Mouse (Mus musculus) regulatory T cell (primary cell): ENCODE measurements around the gene Rasa4.
"Not testable (repeated sequence)": the region's sequence is repeated elsewhere in the genome, so short reads cannot be mapped to it uniquely, and the experiment has no call there.

Source experiments
- in situ Hi-C: fragments of 300-600 bp; cut with MboI, MseI; formaldehyde crosslinking; loops from one replicate; pipeline ENCODE4 v1.15.1; 2025; ENCODE audit warnings: high pct_unique_total_duplicates

Gene Rasa4

DNA sequence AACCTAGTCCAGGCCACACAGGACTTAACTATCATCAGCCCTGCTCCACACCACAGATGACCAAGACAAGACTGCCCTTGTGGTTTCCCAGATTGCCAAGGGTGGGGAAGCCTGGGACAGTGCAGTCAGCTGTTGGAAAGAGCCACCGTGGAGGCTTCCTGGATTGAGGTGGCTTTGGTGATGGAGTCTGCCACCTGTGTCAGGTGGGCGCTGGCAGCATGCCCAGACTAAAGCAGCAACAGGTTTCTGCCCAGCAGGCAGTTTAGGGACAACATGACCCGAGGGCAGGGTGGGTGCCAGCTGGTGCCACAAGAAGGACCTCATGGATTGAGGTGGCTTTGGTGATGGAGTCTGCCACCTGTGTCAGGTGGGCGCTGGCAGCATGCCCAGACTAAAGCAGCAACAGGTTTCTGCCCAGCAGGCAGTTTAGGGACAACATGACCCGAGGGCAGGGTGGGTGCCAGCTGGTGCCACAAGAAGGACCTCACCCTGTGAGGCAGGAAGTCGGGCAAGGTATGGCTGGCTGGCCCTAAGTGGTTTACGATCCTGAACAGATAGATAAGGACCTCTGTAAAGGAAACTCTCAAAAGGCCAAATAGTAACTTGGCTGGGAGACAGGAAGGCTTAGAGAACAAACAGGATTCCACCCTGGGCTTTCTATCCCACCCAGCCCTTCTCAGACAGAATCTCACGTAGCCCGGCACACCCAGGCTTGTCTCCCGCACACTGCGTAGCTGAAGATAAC lies 17.1 kb upstream of the Rasa4 start:
- in situ Hi-C loops = not testable (repeated sequence)

- in situ Hi-C loops = no loop called here
These were observed 14.3 kb upstream of the Rasa4 start for GRCm38 (mm10) chr5:136069411-136069810.

DNA sequence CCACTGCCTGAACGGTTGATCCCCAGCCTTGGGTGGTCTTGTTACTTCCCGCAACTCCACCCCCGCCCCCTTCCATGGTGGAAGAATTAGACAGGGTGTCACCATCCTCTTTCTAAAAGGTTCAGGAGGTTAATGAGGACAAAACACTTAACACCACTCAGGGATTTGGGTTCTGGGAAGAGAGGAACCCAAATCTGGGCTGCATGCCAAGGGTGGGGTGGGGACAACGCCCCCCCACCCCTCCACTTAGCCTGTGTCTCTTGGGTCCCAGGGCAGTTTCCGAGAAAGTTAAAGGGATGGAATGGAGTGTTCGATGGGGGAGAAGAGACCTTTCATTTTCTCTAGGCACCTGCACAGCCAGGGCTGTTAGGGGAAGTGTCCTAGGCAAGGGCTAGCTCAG lies 10.7 kb upstream of the Rasa4 start:
- in situ Hi-C loops = no loop called here

DNA sequence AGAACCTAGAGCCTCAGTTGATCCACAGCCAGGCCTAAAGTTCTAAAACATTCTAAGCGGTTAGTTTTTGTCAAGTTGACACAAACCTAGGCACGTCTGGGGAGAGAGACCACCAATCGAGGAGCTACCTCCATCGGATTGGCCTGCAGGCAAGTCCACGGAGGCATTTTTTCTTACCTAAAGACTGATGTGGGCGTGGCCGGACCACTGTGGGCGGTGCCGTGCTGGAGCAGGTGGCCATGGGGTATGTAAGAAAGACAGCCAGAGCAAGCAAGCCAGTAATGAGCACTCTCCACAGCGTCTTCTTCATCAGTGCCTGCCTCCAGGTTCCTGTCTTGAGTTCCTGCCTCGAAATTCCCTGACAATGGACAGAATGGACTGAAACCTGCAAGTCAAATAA lies 10.2 kb upstream of the Rasa4 start:
- in situ Hi-C loops = no loop called here

DNA sequence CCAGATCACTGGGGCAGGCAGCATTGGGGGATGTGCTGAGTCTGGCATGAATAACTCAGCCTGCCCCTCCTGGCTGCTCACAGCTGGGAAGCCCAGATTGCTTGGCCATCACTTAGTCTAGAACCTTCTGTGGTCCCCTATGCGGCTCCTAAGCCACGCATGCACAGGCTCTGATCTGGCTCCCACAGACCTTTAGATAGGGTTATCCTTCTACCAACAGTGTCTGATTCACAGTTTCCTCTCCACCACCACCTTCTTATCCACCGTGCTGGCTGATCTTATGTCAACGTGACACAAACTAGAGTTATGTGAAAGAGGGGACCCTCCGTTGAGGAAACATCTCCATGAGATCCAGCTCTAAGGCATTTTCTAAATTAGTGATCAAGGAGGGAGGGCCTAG lies 8.6 kb upstream of the Rasa4 start:
- in situ Hi-C loops = no loop called here

DNA sequence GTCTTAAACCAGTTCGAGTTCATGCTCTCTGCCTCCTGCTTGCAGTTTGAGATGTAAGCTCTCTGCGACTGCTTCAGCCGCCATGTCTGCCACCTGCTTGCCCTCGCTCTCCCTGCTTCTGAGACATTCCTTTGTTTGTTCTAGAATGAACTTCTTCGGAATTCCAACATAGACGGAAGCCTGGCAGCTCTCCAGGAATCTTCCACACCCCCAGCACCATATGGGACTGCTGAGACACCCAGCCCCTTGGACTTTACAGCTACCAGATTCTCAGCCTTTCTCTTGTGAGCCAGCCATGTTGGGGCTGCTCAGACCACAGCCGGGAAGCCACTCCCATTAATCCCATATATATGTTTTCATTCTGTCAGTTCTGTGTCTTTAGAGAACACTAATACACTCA lies 7.4 kb upstream of the Rasa4 start:
- in situ Hi-C loops = no loop called here

- in situ Hi-C loops = no loop called here
These were observed 6.6 kb upstream of the Rasa4 start for GRCm38 (mm10) chr5:136077001-136077550.

- in situ Hi-C loops = no loop called here
These were observed 5.6 kb upstream of the Rasa4 start for GRCm38 (mm10) chr5:136078136-136078535.

- in situ Hi-C loops = no loop called here
These were observed 1.4 kb upstream of the Rasa4 start for GRCm38 (mm10) chr5:136082345-136082744.

DNA sequence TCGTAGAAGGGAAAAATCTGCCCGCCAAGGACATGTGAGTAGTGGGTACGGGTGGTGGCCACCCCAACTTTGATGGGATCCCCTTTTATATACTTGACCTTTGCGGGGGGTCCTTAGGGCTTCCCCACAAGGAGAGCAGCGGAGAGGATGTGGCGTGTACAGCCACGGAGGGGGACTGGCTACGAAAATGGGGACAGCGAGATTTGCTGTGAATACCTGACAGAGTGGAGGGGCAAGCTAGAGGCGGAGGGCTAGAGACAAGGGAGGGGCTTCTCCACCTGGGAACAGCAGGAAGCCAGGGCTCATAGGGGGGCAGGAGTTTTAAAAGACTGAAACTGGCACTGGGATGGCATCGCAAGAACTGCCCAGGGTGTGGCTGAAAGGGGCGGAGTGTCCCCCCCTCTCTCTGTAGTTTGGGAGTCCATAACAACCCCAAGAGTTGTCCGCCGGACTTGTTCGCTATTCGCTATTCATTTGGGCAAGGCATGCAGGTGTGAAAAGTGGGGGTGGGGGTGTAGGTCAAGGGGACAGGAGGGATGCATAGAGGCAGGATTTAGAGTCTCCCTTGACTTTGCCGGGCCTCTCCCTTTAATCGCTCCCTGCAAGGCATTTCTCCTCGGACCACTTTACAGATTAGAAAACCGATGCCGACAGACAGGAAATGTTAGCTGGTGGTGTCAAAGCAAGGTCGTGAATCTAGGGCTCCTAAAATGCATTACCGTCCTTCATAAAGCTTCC lies 597 bp downstream of the Rasa4 start:
- in situ Hi-C loops = no loop called here

- in situ Hi-C loops = no loop called here
These were observed 1.4 kb downstream of the Rasa4 start for GRCm38 (mm10) chr5:136084891-136085651.

DNA sequence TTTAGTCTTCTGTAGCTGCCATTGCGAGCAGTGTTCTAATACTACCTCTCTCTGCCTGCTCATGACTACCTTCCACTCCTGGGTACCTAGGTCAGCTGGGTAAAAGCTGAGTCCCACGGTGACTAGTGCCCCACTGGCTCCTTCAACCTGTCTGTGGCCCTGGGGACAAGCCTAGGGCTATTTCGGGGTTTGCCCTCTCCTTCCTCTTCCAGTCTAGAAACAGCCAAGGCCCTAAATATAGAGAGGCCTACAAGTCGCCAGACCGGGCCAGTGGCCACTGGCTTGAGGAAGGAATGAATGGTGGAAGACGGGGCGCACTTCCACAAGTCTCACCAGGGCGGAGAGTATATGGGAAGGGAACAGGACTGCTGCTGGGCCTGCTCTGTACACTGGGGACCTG lies 2.6 kb downstream of the Rasa4 start:
- in situ Hi-C loops = no loop called here

DNA sequence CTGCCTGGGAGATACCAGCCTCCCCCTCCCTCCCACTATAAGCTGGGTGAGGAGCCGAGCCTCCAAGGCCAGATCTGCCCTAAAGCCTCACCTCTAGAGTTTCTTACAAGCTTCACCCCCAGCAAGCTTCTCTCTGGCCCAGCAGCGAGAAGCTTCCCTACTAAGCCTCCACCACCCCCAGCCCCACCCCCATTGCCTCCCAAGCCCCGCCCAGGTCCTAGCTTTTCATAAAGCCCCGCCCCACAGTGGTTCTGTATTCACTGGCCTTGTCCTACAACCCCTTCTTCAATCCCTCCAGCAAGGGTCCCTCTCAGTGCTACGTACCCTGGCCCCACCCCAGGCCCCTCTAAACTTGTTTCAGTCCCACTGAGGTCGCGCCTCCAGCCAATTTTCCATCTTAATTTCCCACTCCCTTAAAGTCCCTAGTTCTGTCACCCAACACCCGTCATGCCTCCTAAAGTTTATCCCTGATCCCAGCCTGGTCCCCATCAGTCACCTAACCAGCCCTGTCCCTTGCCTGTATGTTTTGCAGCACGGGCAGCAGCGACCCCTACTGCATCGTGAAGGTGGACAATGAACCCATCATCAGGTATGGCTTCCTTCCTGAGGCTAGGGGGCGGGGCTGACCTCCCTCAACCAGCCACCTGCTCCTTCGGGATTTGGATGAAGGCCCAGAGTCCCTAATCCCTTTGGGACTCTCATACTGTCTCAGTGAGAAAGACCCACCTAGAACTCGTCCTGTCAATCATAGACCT lies 5.3 kb downstream of the Rasa4 start:
- in situ Hi-C loops = no loop called here

DNA sequence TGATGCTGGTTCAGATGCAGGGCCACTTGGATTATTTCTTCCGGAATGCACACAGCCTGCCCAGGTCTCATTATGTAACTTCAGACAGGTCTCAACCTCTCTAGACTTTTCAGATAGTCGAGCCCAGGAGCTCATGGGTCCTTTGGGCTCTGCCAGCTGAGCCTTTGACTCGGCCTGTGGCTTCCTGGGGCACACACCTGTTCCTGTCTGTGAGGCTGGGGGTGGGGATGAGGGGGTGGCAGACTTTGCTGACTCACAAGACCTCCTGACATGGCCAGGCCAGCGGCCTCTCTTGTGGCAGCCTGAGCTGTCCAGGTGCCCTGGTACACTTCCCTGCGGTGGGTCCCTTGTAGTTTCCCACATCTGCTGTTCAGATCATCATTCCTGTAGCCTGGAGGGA lies 8.2 kb downstream of the Rasa4 start:
- in situ Hi-C loops = no loop called here

DNA sequence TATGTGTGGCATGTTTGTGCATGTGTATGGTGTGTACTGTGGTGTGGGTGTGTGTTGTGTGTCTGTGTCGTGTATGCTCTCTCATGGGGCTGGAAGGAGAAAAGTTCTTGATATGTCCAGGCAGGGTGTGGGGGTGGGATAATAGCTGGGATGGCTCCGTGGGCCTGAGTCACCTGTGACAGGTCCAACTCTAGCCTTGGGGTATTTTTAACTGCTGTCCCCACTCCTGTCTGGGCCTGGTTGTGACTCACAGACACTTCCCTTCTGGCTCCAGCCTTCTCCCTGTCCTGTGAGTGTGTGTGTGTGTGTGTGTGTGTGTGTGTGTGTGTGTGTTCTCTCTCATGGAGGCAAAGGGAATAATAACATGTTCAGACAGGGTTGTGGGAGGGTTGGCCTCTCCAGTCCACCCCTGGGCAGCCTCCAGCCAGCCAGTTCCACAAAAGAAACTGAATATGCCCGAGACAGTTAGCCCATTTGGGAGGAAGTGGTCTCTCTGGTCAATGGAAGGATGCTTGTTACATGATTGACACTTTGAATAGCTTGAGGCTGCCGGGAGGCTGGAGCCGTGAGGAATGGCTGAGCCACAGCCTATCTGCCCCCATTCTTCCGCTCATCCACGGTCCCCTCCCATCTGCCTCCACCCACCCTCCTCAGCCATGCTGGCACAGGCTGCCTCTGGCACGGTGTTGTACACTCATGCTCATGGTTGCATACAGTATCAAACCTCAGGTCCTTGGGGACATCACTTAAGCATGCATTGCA lies 10.7 kb downstream of the Rasa4 start:
- in situ Hi-C loops = no loop called here

GRCm38 (mm10) chr5:136095089-136095488 lies 11.4 kb downstream of the Rasa4 start:
- in situ Hi-C loops = no loop called here

- in situ Hi-C loops = no loop called here
These were observed 14.8 kb downstream of the Rasa4 start for GRCm38 (mm10) chr5:136098536-136098935.

- in situ Hi-C loops = loop anchor here (5.0 kb wide), 1 partner anchor 75 kb away; no protein-coding TSS in a partner anchor
These were observed 18.5 kb downstream of the Rasa4 start for GRCm38 (mm10) chr5:136102099-136102820.

DNA sequence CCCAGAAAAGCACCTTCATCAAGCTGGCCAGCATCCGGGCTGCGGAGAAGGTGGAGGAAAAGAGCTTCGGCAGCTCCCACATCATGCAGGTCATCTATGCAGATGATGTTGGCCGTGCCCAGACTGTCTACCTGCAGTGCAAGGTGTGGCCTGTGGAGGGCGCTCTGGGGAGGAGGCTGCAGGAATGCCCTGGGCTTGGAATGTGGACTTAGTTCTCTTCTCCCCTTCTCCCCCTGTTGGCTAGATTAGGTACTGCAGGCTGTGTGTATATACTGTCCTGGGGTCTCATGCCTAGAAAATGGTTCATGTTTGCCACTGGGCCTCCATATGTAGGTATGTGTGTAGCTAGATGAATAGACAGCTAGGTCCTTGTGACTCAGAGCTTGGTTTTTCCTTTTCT lies 20.8 kb downstream of the Rasa4 start:
- in situ Hi-C loops = loop anchor here (5.0 kb wide), 1 partner anchor 73 kb away; no protein-coding TSS in a partner anchor

DNA sequence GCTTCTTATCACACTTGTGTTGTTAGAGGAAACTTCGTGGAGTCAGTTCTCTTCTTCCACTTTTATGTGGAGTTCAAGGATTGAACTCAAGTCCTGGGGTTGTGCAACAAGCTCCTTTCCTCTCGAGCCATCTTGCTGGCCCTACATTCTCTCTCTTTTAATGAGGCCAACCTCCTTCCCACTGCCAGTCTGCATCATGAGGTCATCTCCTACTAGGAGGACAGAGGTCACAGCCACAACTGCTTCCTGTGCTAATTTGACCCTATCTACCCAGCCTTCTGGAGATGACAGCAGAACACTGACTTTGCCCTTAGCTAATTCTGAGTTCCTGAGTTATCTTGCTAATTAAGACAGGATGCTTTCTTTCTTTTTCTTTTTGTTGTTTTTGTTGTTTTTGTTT lies 24.8 kb downstream of the Rasa4 start:
- in situ Hi-C loops = no loop called here
